Mouse (Mus musculus) kidney, postnatal 0 days (tissue): Measurements from ENCODE around the gene Sik3. TPM values are rescaled to one million over a fixed set of nuclear protein-coding genes. Genes with fewer than 3 reads are reported as not detected.

Source experiments
- ATAC-seq: fragments of 200-750 bp; cut with Nextera tagmentation; replicated peaks from 2 replicates; pipeline ENCODE4 v1.8.0; 2017; ENCODE audit warnings: low read depth, moderate number of reproducible peaks, moderate TSS enrichment, moderate library complexity; ENCODE audit not compliant: low FRiP score
- DNase-seq: peaks from one replicate; pipeline ENCODE4 v3.0.0-alpha.2; 2016; ENCODE audit warnings: low spot score
- H3K27ac ChIP-seq: fragments of 300-500 bp; sonication (generic); 2 replicates; pipeline ENCODE4 v1.5.1; 2014; ENCODE audit warnings: mild to moderate bottlenecking
- H3K27me3 ChIP-seq: fragments of 300-500 bp; sonication (generic); 2 replicates; pipeline ENCODE4 v1.6.1; 2014; ENCODE audit warnings: low read length, mixed read lengths; ENCODE audit not compliant: insufficient read depth
- H3K36me3 ChIP-seq: fragments of 300-500 bp; sonication (generic); 2 replicates; pipeline ENCODE4 v1.6.1; 2014; ENCODE audit warnings: low read length, mixed read lengths; ENCODE audit not compliant: insufficient read depth
- H3K4me1 ChIP-seq: fragments of 300-500 bp; sonication (generic); replicated peaks from 2 replicates; pipeline ENCODE4 v1.6.1; 2014; ENCODE audit warnings: antibody characterized with exemption, low read length, mixed read lengths; ENCODE audit not compliant: insufficient read depth
- H3K4me2 ChIP-seq: fragments of 300-500 bp; sonication (generic); 2 replicates; pipeline ENCODE4 v1.6.1; 2014; ENCODE audit warnings: mild to moderate bottlenecking, low read length, moderate library complexity, mixed read lengths
- H3K4me3 ChIP-seq: fragments of 300-500 bp; sonication (generic); replicated peaks from 2 replicates; pipeline ENCODE4 v1.5.1; 2014; ENCODE audit warnings: low read depth, low read length
- H3K9ac ChIP-seq: fragments of 300-500 bp; sonication (generic); 2 replicates; pipeline ENCODE4 v1.6.1; 2014; ENCODE audit warnings: low read depth, low read length
- H3K9me3 ChIP-seq: fragments of 300-500 bp; sonication (generic); replicated peaks from 2 replicates; pipeline ENCODE4 v1.6.1; 2016; ENCODE audit warnings: low read length, inconsistent platforms, mixed read lengths
- CTCF ChIP-seq: IDR thresholded peaks from 2 replicates; pipeline ENCODE4 v1.5.1; 2016; ENCODE audit warnings: antibody characterized with exemption, low read depth, mild to moderate bottlenecking, moderate library complexity
- WGBS: fragments of 180-500 bp; shearing (Covaris S2); extraction: QIAGEN DNeasy Blood & Tissue Kit; methylation state at CpG from one replicate; pipeline ENCODE4 v1.1.7; 2014; 5-methylcytosine and 5-hydroxymethylcytosine counted together
- polyA plus RNA-seq: library from polyadenylated mRNA; unstranded; fragments of >200 nt; fragmentation: Nextera tagmentation; extraction: Ambion mirVana; gene quantifications from 2 replicates; pipeline ENCODE4 v1.2.1, GENCODE M21; 2015

Sik3 gene
- polyA plus RNA-seq, 1 experiment from 2014 or later = 12.5 TPM

GRCm38 (mm10) chr9:46186387-46186786 is 173.8 kb downstream of the Sik3 start:
- peak; percentile 54 for TF ChIP-seq CTCF
- no peak overlapping the region for H3K27ac ChIP-seq
- no peaks in the 10 kb centered on the region for H3K9me3 ChIP-seq
- ATAC-seq (no peak), DNase-seq (no peak)
- H3K27me3 ChIP-seq = no peaks in the 10 kb centered on the region
- 0 out of 2 replicates have a peak, but pooled peaks cover 3% of the 10 kb centered on the region for H3K36me3 ChIP-seq
- no peak overlapping the region for H3K4me2 ChIP-seq
- WGBS = 57% methylated on average over 1 of the region's 1 CpGs
- H3K4me1 ChIP-seq = no peaks in the 10 kb centered on the region; the same call in 1 of the 2 replicates
- H3K9ac ChIP-seq = no peak overlapping the region
- H3K4me3 ChIP-seq = no peak overlapping the region

GRCm38 (mm10) chr9:46188370-46188769 is 175.8 kb downstream of the Sik3 start:
- Histone ChIP-seq H3K27me3 (no peaks in the 10 kb centered on the region), H3K9ac (no peak overlapping the region), H3K36me3 (0 out of 2 replicates have a peak, but pooled peaks cover 3% of the 10 kb centered on the region), H3K4me2 (no peak overlapping the region), H3K4me1 (no peaks in the 10 kb centered on the region; the same call in 1 of the 2 replicates), H3K27ac (no peak overlapping the region), H3K4me3 (no peak overlapping the region), H3K9me3 (no peaks in the 10 kb centered on the region)
- DNase-seq (no peak), ATAC-seq (no peak)
- 80% methylated on average over 4 of the region's 4 CpGs for WGBS
- TF ChIP-seq CTCF = no peak

- no peak overlapping the region for H3K4me3 ChIP-seq
- 76% methylated on average over 5 of the region's 5 CpGs for whole genome bisulfite sequencing
- TF ChIP-seq CTCF = no peak
- ATAC-seq (no peak), DNase-seq (no peak)
- H3K9ac ChIP-seq = no peak overlapping the region
- no peaks in the 10 kb centered on the region for H3K27me3 ChIP-seq
- no peak overlapping the region for H3K4me2 ChIP-seq
- H3K4me1 ChIP-seq = no peaks in the 10 kb centered on the region; the same call in 1 of the 2 replicates
- H3K36me3 ChIP-seq = 0 out of 2 replicates have a peak, but pooled peaks cover 3% of the 10 kb centered on the region
- no peaks in the 10 kb centered on the region for H3K9me3 ChIP-seq
- H3K27ac ChIP-seq = no peak overlapping the region
Measured at GRCm38 (mm10) chr9:46188956-46189355, 176.3 kb downstream of the Sik3 start.

GRCm38 (mm10) chr9:46189381-46189780 is 176.8 kb downstream of the Sik3 start:
- H3K9ac ChIP-seq = no peak overlapping the region
- WGBS = 85% methylated on average over 10 of the region's 10 CpGs
- H3K4me2 ChIP-seq = no peak overlapping the region
- H3K27me3 ChIP-seq = no peaks in the 10 kb centered on the region
- H3K4me1 ChIP-seq = no peaks in the 10 kb centered on the region; the same call in 1 of the 2 replicates
- H3K4me3 ChIP-seq = no peak overlapping the region
- no peaks in the 10 kb centered on the region for H3K9me3 ChIP-seq
- H3K27ac ChIP-seq = no peak overlapping the region
- ATAC-seq = no peak
- no peak for TF ChIP-seq CTCF
- DNase-seq = no peak
- 0 out of 2 replicates have a peak, but pooled peaks cover 6% of the 10 kb centered on the region for H3K36me3 ChIP-seq

GRCm38 (mm10) chr9:46191234-46191633 is 178.6 kb downstream of the Sik3 start:
- Histone ChIP-seq H3K27ac (no peak overlapping the region), H3K9ac (no peak overlapping the region), H3K27me3 (no peaks in the 10 kb centered on the region), H3K4me3 (no peak overlapping the region), H3K9me3 (no peaks in the 10 kb centered on the region), H3K4me2 (no peak overlapping the region), H3K36me3 (peaks cover 21% of the 10 kb centered on the region), H3K4me1 (no peaks in the 10 kb centered on the region; the same call in 1 of the 2 replicates)
- TF ChIP-seq CTCF = no peak
- WGBS = 54% methylated on average over 8 of the region's 8 CpGs
- no peak for ATAC-seq
- no peak for DNase-seq

- TF ChIP-seq CTCF = peak; percentile 90
- Histone ChIP-seq H3K4me2 (no peak overlapping the region), H3K9me3 (no peaks in the 10 kb centered on the region), H3K36me3 (peaks cover 23% of the 10 kb centered on the region), H3K9ac (no peak overlapping the region), H3K27me3 (no peaks in the 10 kb centered on the region), H3K4me1 (no peaks in the 10 kb centered on the region; the same call in 1 of the 2 replicates), H3K4me3 (no peak overlapping the region), H3K27ac (no peak overlapping the region)
- no peak for ATAC-seq
- DNase-seq = peak; percentile 94
- WGBS = 19% methylated on average over 1 of the region's 1 CpGs
Measured at GRCm38 (mm10) chr9:46191644-46192043, 179.0 kb downstream of the Sik3 start.

- no peak overlapping the region for H3K4me2 ChIP-seq
- H3K9me3 ChIP-seq = no peaks in the 10 kb centered on the region
- H3K27ac ChIP-seq = no peak overlapping the region
- H3K4me3 ChIP-seq = no peak overlapping the region
- no peak for ATAC-seq
- no peak overlapping the region for H3K9ac ChIP-seq
- DNase-seq = no peak
- no peaks in the 10 kb centered on the region; the same call in 1 of the 2 replicates for H3K4me1 ChIP-seq
- no peaks in the 10 kb centered on the region for H3K27me3 ChIP-seq
- WGBS = 82% methylated on average over 6 of the region's 6 CpGs
- peaks cover 31% of the 10 kb centered on the region for H3K36me3 ChIP-seq
- no peak for TF ChIP-seq CTCF
Measured at GRCm38 (mm10) chr9:46192642-46193041, 180.0 kb downstream of the Sik3 start.
